Mouse (Mus musculus) urinary bladder, adult 2 months (tissue): ENCODE measurements around the gene Olfr750. TPM values are rescaled to one million over a fixed set of nuclear protein-coding genes. Genes with fewer than 3 reads are reported as not detected.

Source experiments
- DNase-seq: peaks from one replicate; pipeline ENCODE4 v3.0.0; 2022; ENCODE audit warnings: low spot score
- polyA plus RNA-seq: library from polyadenylated mRNA; depleted of rRNA; stranded (reverse); fragments of >200 nt; gene quantifications from 2 replicates; pipeline ENCODE4 v1.2.3, GENCODE M21; 2012; rRNA removed

The Olfr750 gene
- 0.06 TPM in 1 of 2 replicates, not detected in the other for polyA plus RNA-seq

- DNase-seq = no peak
Measured at GRCm38 (mm10) chr14:51074335-51074734, at the start of gene Olfr750. Olfr750 (minus strand) TSS chr14:51074435.

GRCm38 (mm10) chr14:51113916-51114560 lies 39.8 kb upstream of the Olfr750 start, which contains the start of gene Eddm3b:
Eddm3b (plus strand) TSS chr14:51114426.
- DNase-seq = no peak

GRCm38 (mm10) chr14:51113476-51113875 lies 39.2 kb upstream of the Olfr750 start:
- DNase-seq = no peak

GRCm38 (mm10) chr14:51111966-51112365 lies 37.7 kb upstream of the Olfr750 start:
- no peak for DNase-seq

GRCm38 (mm10) chr14:51106449-51106967 lies 32.3 kb upstream of the Olfr750 start:
- DNase-seq = no peak

- DNase-seq = no peak
Measured at GRCm38 (mm10) chr14:51104366-51104765, 30.1 kb upstream of the Olfr750 start.

- peak; percentile 53 for DNase-seq
Measured at GRCm38 (mm10) chr14:51103217-51103616, 29.0 kb upstream of the Olfr750 start.

- DNase-seq = no peak
Measured at GRCm38 (mm10) chr14:51101284-51101683, 27.0 kb upstream of the Olfr750 start.

GRCm38 (mm10) chr14:51098921-51099320 lies 24.7 kb upstream of the Olfr750 start:
- no peak for DNase-seq

- peak; percentile 29 for DNase-seq
Measured at GRCm38 (mm10) chr14:51098300-51098699, 24.1 kb upstream of the Olfr750 start.

- DNase-seq = peak; percentile 28
Measured at GRCm38 (mm10) chr14:51095736-51096524, 21.7 kb upstream of the Olfr750 start.

GRCm38 (mm10) chr14:51094921-51095320 lies 20.7 kb upstream of the Olfr750 start:
- no peak for DNase-seq

- no peak for DNase-seq
Measured at GRCm38 (mm10) chr14:51094096-51094875, 20.1 kb upstream of the Olfr750 start.

- DNase-seq = no peak
Measured at GRCm38 (mm10) chr14:51093496-51093895, 19.3 kb upstream of the Olfr750 start.

- DNase-seq = no peak
Measured at GRCm38 (mm10) chr14:51092073-51092620, 17.9 kb upstream of the Olfr750 start.

- DNase-seq = peak; percentile 37
Measured at GRCm38 (mm10) chr14:51090921-51091900, 17.0 kb upstream of the Olfr750 start, which contains the start of the genes Rnase4 and Ang. Rnase4 (plus strand) TSS chr14:51091077. Ang (plus strand) TSS chr14:51091150.

- peak; percentile 80 for DNase-seq
Measured at GRCm38 (mm10) chr14:51090077-51090781, 16.0 kb upstream of the Olfr750 start.

GRCm38 (mm10) chr14:51089674-51090076 lies 15.4 kb upstream of the Olfr750 start:
- DNase-seq = no peak

- DNase-seq = peak; percentile 91
Measured at GRCm38 (mm10) chr14:51088970-51089673, 14.9 kb upstream of the Olfr750 start.
